Mouse (Mus musculus) B cell, adult 2 months (primary cell): ENCODE measurements at regions not wholly inside any gene's neighbourhood (a gene's known extent, or its start where the extent isn't known, plus 50 kb on each side); places are given as distances from the start of the nearest gene placed in this dataset.

Source experiments
- DNase-seq, 2 experiments: peaks; one replicate each; pipeline ENCODE4 v3.0.0; 2022

- no peak for DNase-seq
Measured at GRCm38 (mm10) chr3:60698189-60698588, 225.6 kb downstream of the Mbnl1 start.

GRCm38 (mm10) chr3:60707139-60707538 is 234.5 kb downstream of the Mbnl1 start:
- DNase-seq, result no peak

DNA sequence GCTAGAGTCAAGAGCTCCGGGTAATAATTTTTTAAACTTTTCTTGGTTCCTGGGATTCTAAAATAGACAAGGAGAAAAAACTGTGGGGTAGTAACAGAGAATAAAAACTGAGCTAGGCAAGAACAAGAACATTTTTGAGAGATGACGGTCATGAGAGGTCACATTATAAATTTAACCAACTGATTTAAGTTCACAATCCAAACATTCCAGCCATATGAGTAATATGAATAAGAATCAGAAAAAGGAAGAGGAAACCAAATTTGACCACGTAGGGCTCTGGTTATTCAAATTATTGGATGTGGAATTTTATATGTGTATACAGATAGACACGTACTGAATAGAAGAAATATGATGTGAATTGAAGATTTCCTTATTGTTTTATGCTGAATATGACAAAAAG is 240.3 kb downstream of the Mbnl1 start:
- no peak for DNase-seq

DNA sequence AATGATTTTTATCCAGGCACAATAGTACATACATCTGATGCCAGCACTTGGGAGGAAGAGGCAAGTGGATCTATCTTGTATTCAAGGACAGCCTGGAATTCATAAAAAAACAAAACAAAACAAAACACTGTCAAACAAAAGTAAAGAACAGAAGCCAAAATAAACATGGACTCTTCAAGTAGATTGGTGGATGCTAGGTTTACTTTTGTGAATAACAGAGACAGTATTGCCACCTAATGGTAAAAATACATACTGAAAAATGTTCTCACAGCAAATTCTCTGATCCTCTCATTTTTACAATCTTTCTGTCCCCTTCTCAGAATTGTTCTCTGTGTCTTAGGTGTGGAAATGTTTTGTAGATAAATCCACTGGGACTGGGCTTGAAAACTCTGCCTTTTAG is 247.7 kb downstream of the Mbnl1 start:
- no peak for DNase-seq

GRCm38 (mm10) chr3:60731331-60731730 is 258.7 kb downstream of the Mbnl1 start:
- DNase-seq, result no peak

GRCm38 (mm10) chr3:60740543-60741294 is 261.9 kb upstream of the P2ry1 start:
- DNase-seq, result no peak

DNA sequence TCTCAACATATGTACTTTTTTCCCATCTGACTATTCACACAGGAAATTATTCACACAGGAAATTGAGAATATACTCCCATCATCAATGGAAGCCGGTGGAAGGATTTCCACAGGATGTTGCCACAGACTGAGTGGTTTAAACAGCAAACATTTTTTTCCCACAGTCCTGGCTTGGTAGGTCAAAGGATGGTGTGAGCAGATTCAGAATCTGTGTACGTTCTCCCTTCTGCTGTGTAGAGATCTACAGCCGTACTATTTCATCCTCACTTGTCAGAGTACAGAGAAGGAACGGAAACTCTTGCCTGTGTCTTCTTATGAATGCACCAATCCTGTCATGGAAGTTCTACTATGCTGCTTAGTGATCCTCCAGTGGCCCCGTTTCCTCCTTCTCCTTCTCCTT is 261.2 kb upstream of the P2ry1 start:
- no peak for DNase-seq

DNA sequence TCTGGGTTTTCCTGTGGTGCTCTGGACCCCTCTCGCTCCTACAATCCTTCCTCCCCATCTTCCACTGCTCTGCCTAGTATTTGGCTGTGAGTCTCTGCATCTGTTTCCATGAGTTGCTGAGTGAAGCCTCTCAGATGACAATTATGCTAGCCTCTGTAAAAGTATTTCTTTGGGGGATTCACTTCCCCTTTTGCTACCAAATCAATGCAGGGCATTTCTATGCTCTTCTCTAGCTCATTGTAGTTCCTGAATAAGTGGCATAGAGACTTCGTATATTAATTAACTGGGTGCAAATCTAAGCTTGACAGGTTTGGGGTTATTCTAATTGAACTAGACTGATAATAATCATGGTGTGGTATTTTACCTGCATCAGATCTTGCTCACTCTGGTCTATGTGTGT is 260.4 kb upstream of the P2ry1 start:
- DNase-seq, result no peak

DNA sequence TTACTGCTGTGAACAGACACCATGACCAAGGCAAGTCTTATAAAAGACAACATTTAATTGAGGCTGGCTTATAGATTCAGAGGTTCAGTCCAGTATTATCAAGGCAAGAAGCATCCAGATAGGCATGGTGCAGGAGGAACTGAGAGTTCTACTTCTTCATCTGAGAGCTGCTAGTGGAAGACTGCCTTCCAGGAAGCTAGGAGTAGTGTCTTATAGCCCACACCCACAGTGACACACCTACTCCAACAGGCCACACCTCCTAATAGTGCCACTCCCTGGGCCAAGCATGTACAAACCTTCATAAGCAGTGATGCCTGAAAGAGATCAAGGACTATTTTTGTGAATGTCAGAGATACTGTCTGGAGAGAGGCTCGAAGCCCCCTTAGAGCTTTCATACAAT is 257.5 kb upstream of the P2ry1 start:
- no peak for DNase-seq

GRCm38 (mm10) chr3:60758568-60758967 is 244.0 kb upstream of the P2ry1 start:
- DNase-seq, result no peak

DNA sequence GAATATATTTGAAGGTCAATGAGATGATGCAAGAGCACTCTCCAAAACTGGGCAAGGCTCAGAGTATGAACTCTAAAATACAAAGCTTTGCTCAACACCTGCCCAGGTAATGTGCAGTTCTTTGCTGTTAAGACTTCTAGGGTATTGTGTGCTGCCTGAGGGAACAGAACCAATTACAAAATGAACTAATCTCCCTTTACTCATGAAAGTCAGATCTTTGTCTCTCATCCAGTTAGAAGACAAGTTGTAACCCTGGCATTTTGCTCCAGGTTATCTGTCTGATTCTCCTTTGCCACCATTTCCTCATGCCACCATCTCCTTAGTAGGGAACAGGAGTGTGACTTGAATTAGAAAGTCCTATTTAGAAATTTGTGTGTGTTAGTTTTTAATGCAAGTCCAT is 243.5 kb upstream of the P2ry1 start:
- DNase-seq, result no peak

DNA sequence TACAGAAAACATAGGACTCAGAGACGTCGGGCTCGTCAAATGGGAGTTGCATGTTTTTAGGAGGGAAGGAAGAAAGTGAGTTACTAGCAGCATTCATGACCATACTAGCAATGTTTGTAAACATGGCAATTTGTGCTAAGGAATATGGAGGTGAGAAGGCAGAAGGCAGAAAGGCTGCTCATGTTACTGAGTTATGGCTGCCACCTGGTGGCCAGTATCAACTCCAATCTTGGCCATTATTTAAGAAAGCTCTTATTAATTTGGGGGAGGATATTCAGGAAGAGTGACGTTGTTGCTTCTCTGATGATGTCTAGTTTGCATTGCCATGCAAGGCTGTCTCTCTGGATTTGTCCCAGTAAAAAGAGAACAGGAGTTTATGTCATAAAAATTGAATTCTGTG is 239.7 kb upstream of the P2ry1 start:
- DNase-seq, result peak; percentile 11 to 37

GRCm38 (mm10) chr3:60765079-60765478 is 237.5 kb upstream of the P2ry1 start:
- no peak for DNase-seq

- DNase-seq, result no peak
Measured at GRCm38 (mm10) chr3:60768996-60769395, 233.6 kb upstream of the P2ry1 start.

GRCm38 (mm10) chr3:60771866-60772265 is 230.7 kb upstream of the P2ry1 start:
- DNase-seq, result no peak

DNA sequence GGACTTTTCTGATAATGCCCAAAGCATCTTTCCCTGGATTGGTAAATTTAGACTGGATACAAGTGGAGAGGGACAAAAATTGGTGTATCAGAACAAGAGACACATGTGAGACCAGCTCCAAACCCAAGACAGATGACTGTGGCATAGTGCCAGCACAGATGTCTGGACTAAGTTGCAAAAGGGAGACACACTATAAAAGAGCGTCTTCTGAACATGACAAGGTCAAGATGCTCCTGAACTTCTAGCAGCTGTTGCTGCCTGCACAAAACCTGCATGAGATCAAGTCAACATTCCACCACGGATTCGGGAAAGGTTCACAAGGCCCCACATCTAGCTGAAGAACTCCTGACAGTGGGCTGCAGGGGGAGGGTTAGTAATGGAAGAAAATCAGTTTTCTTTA is 229.2 kb upstream of the P2ry1 start:
- no peak for DNase-seq

DNA sequence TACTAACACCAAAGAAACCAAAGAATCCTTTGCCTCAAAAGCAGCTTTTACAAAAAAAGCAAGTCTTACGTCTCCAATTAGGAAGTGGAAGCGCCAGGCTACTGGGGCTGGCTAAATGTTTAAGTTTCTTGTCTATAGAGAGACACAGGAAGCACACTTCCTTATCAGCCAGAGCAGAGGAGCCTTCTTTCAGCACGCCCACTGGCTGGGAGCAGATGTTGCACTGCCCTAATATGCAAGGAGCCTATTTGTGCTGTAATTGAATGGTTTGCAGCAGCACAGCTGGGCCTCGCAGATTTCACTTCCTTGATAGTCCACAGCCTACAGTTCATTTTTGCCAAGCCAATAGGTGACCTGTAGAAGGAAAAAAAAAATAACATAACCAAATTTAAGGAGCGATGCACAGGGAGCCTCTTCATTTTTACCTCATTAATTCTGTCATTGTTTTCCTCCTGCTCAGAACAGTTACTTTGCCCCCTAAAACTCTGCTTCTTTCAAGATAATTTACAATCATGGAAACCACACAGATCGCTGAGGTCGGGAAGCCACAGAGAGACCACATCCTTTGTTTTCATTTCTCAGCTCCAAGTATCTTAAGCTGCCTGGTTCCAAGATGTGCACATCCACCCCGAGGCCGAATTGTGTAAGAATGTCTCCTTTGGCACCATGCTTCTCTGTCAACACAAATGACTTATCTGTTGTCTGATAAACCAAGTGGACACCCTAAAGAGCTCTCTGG is 217.3 kb upstream of the P2ry1 start:
- DNase-seq, result peak; percentile 3 to 6

- DNase-seq, result no peak
Measured at GRCm38 (mm10) chr3:60787989-60788388, 214.6 kb upstream of the P2ry1 start.

GRCm38 (mm10) chr3:60789441-60789840 is 213.2 kb upstream of the P2ry1 start:
- DNase-seq, result no peak

GRCm38 (mm10) chr3:60792166-60792565 is 210.4 kb upstream of the P2ry1 start:
- DNase-seq, result no peak

DNA sequence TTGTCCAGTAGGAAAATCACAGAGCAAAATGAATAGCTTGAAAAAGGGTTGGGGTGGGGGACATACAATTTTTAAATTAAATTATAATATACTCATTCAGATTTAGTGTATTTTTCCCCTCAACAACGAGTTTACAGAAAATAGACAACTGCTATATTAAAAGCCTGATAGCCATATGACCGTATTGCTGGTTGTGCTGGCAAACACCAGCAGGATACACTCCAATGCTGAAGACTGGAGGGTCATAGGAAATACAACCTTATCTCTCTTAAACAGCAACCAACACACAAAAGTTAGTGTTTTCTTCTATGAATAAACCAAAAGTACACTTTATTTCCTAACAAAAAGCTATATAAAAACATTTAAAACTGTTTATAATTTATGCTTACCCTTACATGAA is 206.4 kb upstream of the P2ry1 start:
- DNase-seq, result no peak

DNA sequence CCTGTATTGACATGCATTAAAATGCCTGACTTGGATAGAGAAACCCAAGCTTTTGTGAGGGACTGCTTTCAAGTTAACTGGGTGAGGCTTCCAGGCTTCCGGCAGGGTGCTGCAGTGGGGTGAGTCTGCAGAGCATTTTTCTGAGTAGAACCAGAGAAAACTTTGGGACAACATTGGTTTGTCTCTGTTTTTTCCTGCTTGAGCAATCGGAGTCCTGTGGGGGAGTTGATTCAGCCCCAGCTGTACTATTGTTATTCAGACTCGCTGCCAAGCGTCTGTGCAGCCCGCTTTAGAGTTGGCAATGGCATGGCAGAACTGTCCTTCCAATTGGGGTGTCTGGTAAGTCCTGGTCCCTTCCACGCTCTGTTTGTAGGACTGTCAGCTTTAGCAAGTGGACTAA is 204.8 kb upstream of the P2ry1 start:
- DNase-seq, result no peak

DNA sequence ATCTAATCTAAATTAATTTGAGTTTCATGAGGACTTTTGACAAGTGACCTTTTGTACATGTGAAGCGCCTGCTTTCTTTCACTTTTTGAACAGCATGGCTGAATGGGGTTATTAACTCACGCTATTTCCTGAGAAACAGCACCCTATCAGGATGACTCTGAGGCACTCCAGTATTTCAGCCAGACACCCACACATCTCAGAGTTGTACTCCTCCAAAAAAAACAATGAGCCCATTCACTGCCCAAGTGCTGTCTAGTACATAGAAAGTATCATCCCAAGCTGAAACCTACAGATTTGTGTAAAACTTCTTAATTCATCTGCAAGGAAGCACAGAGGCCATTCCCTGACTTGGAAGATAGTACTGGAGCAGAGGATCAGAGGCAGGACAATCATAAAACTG is 204.1 kb upstream of the P2ry1 start:
- DNase-seq, result no peak

DNA sequence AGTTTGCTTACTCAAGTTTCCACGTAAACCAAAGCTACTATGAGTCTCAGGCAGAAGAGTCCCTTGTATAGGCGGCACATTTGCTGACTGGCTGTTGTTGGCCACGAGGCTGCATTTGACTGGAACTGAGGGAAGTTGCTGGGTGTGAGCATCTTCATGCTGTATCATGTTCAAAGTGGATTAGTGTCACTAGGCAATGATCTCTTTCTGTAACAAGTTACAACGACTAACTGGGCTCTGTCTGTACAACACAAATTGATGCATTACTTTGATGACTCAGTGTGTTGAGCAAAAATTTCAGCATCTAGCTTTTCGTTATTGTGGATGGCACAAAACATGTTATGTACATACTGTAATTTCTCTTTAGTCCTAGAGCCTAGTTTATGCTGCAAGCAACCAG is 203.7 kb upstream of the P2ry1 start:
- no peak for DNase-seq
